ENCODE assay signal across 13 mouse cellular contexts in genomic region chr17:32103054-32103453, GRCm38 (mm10).
DNase-seq lines count a peak whose midpoint lies in the region; ATAC-seq and TF ChIP-seq lines count a peak whose summit lies in the region.
"Had no signal": no experiment of that assay in that cellular context is flagged by ENCODE, and none has a peak within 500 bp of the region (broad histone marks: within the 10 kb centered on the region; RNA-seq: fewer than 3 reads in every experiment).

No protein-coding gene starts in this region.

- peak; percentile 20; the same call in 1 of the 2 replicates for TF ChIP-seq CTCF in heart, adult 2 months (IDR thresholded peaks at IDR 0.05)
- peak; percentile 18; the same call in 1 of the 2 replicates for TF ChIP-seq CTCF in lung, adult 2 months (IDR thresholded peaks at IDR 0.05; ENCODE audit: insufficient read depth, low read length)

- intact Hi-C loops in heart, adult 2 months (cut with DNase I) = no loop called here
- intact Hi-C loops in heart, postnatal 14 days (cut with DNase I) = no loop called here

- no peaks in the 10 kb centered on the region for H3K79me2 ChIP-seq in heart, adult 2 months (replicated peaks; ENCODE audit: control insufficient read depth, insufficient read depth, low read length)

- peak; percentile 48 for ATAC-seq in megakaryocyte progenitor cell, adult 5-6 weeks (replicated peaks; ENCODE audit: poor library complexity)

- H3K9me3 ChIP-seq in midbrain, embryonic 10.5 days (replicated peaks) = no peaks in the 10 kb centered on the region
- H3K9me3 ChIP-seq: embryonic facial prominence, embryonic 10.5 days; forebrain, embryonic 12.5 days had no signal

- H3K27me3 ChIP-seq in heart, adult 2 months (ENCODE audit: control insufficient read depth, insufficient read depth, low read length) = no peaks in the 10 kb centered on the region
- H3K27me3 ChIP-seq in midbrain, embryonic 10.5 days (ENCODE audit: low read depth, poor library complexity, severe bottlenecking) = peaks cover 47% of the 10 kb centered on the region

- H3K27ac ChIP-seq in heart, adult 2 months = no peak overlapping the region
- H3K27ac ChIP-seq in midbrain, embryonic 10.5 days (replicated peaks) = no peak overlapping the region
- H3K27ac ChIP-seq: embryonic facial prominence, embryonic 10.5 days; forebrain, embryonic 12.5 days had no signal

- no peak for DNase-seq in heart, adult 2 months
- no peak for DNase-seq in heart, postnatal 14 days
- no peak for DNase-seq in lung, adult 2 months
- no peak for DNase-seq in lung, postnatal 14 days
- DNase-seq in adrenal gland, postnatal 10 days = peak; percentile 40
- no peak for DNase-seq in spleen, adult 12 weeks (ENCODE audit: low spot score)
- no peak for DNase-seq in midbrain, embryonic 10.5 days (ENCODE audit: low spot score)
- DNase-seq: gastrocnemius, postnatal 36 days; midbrain, embryonic 14.5 days; right cerebral cortex, postnatal 4 days had no signal

- H3K9ac ChIP-seq in heart, adult 2 months (ENCODE audit: low read depth, low read length) = no peak overlapping the region
- H3K9ac ChIP-seq: forebrain, embryonic 12.5 days had no signal

- 36% methylated on average over 4 of the region's 4 CpGs for WGBS in heart, adult 2 months
- 22% methylated on average over 4 of the region's 4 CpGs for WGBS in lung, adult 2 months
- 17% methylated on average over 4 of the region's 4 CpGs for WGBS in midbrain, embryonic 10.5 days

- H3K36me3 ChIP-seq in heart, adult 2 months (ENCODE audit: control insufficient read depth, insufficient read depth, low read length) = no peaks in the 10 kb centered on the region
- H3K36me3 ChIP-seq in midbrain, embryonic 10.5 days = no peaks in the 10 kb centered on the region
- H3K36me3 ChIP-seq: embryonic facial prominence, embryonic 10.5 days; forebrain, embryonic 12.5 days had no signal

- TF ChIP-seq EP300 in heart, adult 2 months (IDR thresholded peaks at IDR 0.05; ENCODE audit: insufficient read depth, low read depth, low read length) = no peak

- TF ChIP-seq POLR2A in heart, adult 2 months (IDR thresholded peaks at IDR 0.05; ENCODE audit: insufficient read depth, low read depth, low read length) = no peak
- TF ChIP-seq POLR2A in lung, adult 2 months (IDR thresholded peaks at IDR 0.05; ENCODE audit: borderline replicate concordance, extremely low read depth, low read depth, low read length) = no peak

- no peaks in the 10 kb centered on the region; the same call in 1 of the 2 replicates for H3K4me1 ChIP-seq in heart, adult 2 months (ENCODE audit: control insufficient read depth, insufficient read depth, low read length)
- H3K4me1 ChIP-seq in lung, adult 2 months (ENCODE audit: control insufficient read depth, insufficient read depth, low read length) = peaks cover 5% of the 10 kb centered on the region; the same call in 1 of the 2 replicates
- H3K4me1 ChIP-seq in midbrain, embryonic 10.5 days = peaks cover 25% of the 10 kb centered on the region

- H3K4me3 ChIP-seq in heart, adult 2 months = no peak overlapping the region
- H3K4me3 ChIP-seq in lung, adult 2 months (replicated peaks; ENCODE audit: extremely low read depth, low read depth, low read length) = no peak overlapping the region
- H3K4me3 ChIP-seq in midbrain, embryonic 10.5 days = no peak overlapping the region
- H3K4me3 ChIP-seq: embryonic facial prominence, embryonic 10.5 days; forebrain, embryonic 12.5 days had no signal
